Mouse (Mus musculus): ENCODE results near the gene Erbb4. TPM values are rescaled to one million over a fixed set of nuclear protein-coding genes. Genes with fewer than 3 reads are reported as not detected.

Erbb4 gene
- polyA plus RNA-seq (2012) = not detected in 2 replicates

DNA sequence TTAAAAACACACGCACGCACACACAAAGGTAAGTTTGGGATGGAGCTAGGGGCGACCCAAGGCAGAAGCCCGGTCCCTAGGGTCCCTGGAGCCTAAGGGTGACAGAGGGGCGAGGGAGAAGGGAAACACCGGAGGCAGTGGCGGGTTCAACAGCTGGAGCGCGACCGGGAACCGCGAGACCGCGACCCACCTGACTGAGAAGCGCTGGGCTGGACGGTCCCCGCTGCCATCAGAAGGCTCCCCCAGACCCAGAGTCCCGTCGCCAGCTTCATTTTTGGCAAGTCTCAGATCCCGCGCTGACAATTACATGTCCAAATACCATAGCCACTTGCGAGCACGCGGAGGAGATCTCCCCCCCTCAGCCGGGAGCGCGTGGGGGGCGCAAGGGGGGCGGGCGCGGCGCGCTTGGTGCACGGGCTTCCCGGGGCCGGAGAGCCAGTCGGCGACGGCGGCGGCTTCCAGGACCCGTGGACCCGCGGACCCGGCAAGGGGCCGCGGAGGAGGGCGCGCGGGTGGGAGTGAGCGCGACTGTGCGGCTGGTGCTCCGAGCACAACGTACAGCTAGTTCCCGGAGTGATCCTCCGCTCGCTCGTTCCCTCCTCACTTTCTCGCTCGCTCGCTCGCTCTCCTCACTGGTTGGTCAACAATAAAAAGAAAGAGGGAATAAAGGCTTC, at the start of gene Erbb4:
Gene Erbb4, minus strand, starts transcription at position 575 of the 674 bp plus-strand sequence.
- no peak for TF ChIP-seq GATA1 (IDR thresholded peaks at IDR 0.05; ENCODE audit: low read length)

DNA sequence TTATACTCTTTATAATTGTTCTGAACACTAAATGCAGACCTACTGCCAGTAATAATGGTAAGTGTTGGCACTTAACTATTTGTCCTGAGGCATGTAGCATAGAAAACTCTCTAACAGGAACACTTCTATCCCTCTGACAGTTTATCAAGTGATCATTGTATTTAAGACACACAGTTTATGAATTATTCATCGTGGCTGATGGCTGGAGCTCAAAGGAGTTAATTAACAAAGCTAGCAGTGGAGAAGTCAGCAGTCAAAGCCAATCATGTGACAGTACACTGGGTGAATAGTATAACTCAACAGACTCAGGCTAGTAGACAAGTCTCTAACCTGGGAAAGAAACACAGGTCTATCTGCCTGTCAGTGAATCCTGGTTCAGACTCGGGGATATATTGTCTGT, 49.5 kb upstream of the Erbb4 start:
- TF ChIP-seq GATA1 (IDR thresholded peaks at IDR 0.05; ENCODE audit: low read length) = no peak

- TF ChIP-seq GATA1 (IDR thresholded peaks at IDR 0.05; ENCODE audit: low read length) = no peak
Observed at GRCm38 (mm10) chr1:69141341-69141740, 33.5 kb upstream of the Erbb4 start.

GRCm38 (mm10) chr1:69139519-69139868, 31.6 kb upstream of the Erbb4 start:
- TF ChIP-seq GATA1 (IDR thresholded peaks at IDR 0.05; ENCODE audit: low read length) = no peak

DNA sequence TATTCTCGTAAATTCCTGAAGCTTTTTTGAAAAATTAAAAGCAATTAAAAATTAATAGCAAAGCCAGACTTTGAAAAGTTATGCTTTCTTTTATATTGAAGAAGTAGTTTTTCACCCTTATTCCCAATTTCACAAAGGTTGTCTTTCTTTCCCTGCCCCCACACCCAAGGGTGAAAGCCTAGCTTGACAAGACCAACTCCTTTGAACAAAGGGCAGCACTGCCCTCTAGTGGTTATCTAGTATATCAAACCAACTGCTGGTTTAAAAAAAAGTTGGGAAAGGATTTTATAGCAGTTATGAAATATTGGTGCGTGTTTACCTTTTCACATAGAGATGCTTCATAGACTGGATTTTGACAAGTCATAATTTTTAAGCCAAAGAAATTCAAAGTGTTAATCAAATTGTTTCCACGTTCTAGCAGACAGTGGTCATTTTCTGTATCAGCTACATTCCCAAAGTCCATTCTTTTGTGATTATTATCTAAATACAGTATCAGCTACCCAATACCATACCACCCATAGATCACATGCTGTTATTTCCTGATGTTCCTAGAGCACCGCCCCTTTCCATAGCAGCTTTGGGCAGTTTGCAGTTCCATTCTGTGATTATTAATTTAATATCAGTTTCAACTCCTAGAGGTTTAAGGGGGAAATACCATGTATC, 31.1 kb upstream of the Erbb4 start:
- no peak for TF ChIP-seq GATA1 (IDR thresholded peaks at IDR 0.05; ENCODE audit: low read length)

GRCm38 (mm10) chr1:69124147-69124848, 16.4 kb upstream of the Erbb4 start:
- no peak for TF ChIP-seq GATA1 (IDR thresholded peaks at IDR 0.05; ENCODE audit: low read length)

GRCm38 (mm10) chr1:69118249-69118938, 10.5 kb upstream of the Erbb4 start:
- TF ChIP-seq GATA1 (IDR thresholded peaks at IDR 0.05; ENCODE audit: low read length) = no peak

- no peak for TF ChIP-seq GATA1 (IDR thresholded peaks at IDR 0.05; ENCODE audit: low read length)
Observed at GRCm38 (mm10) chr1:69108159-69108925, 483 bp upstream of the Erbb4 start.

- TF ChIP-seq GATA1 (IDR thresholded peaks at IDR 0.05; ENCODE audit: low read length) = no peak
Observed at GRCm38 (mm10) chr1:69106937-69107461, 860 bp downstream of the Erbb4 start.

- no peak for TF ChIP-seq GATA1 (IDR thresholded peaks at IDR 0.05; ENCODE audit: low read length)
Observed at GRCm38 (mm10) chr1:69106322-69106761, 1.5 kb downstream of the Erbb4 start.

GRCm38 (mm10) chr1:69105493-69106321, 2.2 kb downstream of the Erbb4 start:
- no peak for TF ChIP-seq GATA1 (IDR thresholded peaks at IDR 0.05; ENCODE audit: low read length)

DNA sequence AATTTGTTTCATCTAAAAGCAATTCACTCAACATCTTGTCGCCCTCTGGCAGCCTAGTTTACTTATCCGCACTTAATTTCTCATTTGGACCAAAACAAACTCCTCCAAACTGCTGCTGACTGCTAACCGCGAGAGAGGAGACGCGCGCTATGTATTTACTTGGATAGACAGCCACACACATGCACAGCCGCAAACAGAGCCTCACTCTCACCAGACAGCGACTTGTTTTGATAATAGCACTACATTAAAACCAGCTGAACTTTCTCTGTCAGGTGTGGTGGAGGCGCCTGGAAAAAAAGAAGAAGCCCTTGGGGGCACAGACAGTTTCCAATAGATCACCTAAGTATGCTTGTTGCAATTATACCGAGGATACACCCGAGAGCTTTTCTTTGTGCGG, 2.8 kb downstream of the Erbb4 start:
- no peak for TF ChIP-seq GATA1 (IDR thresholded peaks at IDR 0.05; ENCODE audit: low read length)

DNA sequence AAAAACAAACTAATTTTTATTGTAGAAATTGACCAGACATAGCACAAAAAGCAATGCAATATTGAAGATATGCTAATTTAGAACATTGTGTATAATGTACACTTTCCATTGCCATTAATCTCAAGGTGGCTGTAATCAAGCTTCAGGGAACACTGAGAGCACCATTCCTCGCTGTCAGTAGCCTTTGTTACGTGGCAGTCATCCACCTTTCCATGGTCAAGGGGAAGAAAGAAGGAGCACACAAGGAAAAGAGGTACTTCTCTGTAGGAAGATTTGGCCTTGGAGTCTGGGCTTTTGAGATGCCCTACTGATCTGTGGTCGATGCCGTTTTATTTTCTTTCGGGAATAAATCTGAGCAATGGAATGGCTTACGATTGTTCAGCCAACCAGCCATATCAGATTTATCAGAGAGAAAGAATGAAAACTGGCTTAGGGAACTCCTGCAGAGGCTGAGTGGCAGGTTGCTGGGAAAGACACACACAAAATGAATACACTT, 4.6 kb downstream of the Erbb4 start:
- no peak for TF ChIP-seq GATA1 (IDR thresholded peaks at IDR 0.05; ENCODE audit: low read length)

GRCm38 (mm10) chr1:69101670-69102069, 6.2 kb downstream of the Erbb4 start:
- TF ChIP-seq GATA1 (IDR thresholded peaks at IDR 0.05; ENCODE audit: low read length) = no peak

Measured in G1E-ER4 (cell line).